Mouse (Mus musculus) embryonic facial prominence, embryonic 15.5 days (tissue): ENCODE results near the gene Dpy19l1. TPM values are rescaled to one million over a fixed set of nuclear protein-coding genes. Genes with fewer than 3 reads are reported as not detected.

ENCODE experiments used
- polyA plus RNA-seq: library from polyadenylated mRNA; unstranded; fragments of >200 nt; fragmentation: Nextera tagmentation; extraction: Ambion mirVana; gene quantifications from 2 replicates; pipeline ENCODE4 v1.2.1, GENCODE M21; 2015

The Dpy19l1 gene
- polyA plus RNA-seq, 1 experiment from 2014 or later: 11.6 TPM

Other genes with a start within 250 kb of the Dpy19l1 start
- gene Cypt4, start 122.1 kb upstream of the Dpy19l1 start, polyA plus RNA-seq: not detected in 2 replicates
- 0.47 and 0.83 TPM in 2 replicates for gene Dpy19l2, start 193.2 kb upstream of the Dpy19l1 start, polyA plus RNA-seq